Mouse (Mus musculus): ENCODE results near the gene Spata32.
A peak's percentile ranks its signal among the peaks of the same experiment; 100 is the strongest.

Gene Spata32

DNA sequence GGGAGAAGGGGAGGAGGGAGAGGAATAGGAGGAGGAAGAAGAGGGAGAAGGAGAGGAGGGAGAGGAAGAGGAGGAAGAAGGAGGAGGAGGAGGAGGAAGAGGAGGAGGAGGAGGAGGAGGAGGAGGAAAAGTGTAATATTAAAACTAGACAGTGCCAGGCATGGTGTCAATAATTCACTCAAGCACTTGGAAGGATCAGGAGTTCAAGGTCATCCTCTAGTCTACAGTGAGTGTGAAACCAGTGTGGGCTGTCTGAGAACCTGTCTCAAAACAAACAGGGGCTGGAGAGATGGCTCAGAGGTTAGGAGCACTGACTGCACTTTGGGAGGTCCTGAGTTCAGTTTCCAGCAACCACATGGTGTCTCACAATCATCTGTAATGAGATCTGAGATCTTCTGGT lies 15.9 kb downstream of the Spata32 start:
- DNase-seq (ENCODE audit: low spot score in 2 of 2), result no peak

DNA sequence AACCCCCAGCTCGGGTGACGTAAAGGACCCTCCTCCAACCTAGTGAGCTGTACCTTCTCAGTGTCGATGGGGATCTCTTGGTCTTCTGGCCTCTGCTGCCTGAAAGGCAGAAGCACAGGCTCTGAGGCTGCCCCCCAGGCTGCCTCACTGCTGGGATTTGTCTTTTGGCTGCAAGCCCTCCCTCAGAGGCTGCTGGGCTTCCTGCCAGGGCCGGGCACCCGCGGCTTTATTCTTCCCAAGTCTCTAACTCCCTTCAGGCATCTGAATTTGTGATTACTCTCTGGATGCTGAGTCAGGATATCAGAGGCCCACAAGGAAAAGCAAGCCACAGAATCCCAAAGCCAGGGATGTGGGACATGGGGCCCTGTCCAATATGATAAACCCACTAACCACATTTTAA lies 16.6 kb downstream of the Spata32 start:
- DNase-seq (ENCODE audit: low spot score in 2 of 2), result peak; percentile 90 to 91

DNA sequence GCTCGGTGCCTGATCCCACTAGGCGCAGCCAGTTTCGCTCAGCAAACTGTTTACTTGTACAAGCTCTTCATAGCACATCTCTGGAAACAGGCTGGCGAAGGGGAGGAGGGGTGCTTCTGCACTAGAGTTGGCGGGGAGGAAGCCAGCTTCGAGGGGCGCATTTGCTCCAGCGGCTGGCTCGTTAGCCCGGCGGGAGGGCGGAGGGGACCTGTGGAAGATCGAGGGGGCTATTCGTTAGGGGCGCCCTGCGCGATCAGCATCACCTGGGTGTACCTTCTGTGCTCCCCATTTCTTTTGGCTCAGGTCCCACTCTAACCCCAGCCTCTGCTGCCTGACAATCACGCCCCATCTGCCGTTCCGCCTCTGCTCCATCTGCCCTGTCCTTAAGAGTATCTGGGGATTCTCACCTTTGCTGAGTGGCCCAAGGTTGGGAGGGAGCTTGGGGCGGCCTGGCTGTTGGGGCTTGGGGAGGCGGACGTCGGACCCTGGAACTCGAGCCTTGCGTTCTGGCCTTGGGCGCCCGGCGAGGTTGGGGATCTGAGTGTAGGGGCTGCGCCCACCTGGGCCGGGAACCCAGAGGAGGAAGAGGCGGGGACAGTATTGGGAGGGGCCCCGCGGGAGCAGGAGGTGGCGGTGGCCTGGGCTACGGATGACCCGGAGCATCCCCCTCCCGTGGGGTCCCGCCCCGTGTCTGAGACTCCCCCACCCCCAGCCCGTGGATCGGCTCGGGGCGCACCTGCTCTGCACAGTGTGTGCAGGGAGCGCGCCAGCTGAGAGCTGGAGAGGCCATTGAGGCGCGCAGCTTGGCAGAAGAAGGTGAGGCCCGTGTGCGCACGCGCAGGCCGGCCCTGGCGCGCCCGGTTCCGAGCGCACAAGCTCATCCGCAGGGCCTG lies 19.1 kb downstream of the Spata32 start:
- DNase-seq (ENCODE audit: low spot score in 2 of 2), result peak; percentile 86 to 88

DNA sequence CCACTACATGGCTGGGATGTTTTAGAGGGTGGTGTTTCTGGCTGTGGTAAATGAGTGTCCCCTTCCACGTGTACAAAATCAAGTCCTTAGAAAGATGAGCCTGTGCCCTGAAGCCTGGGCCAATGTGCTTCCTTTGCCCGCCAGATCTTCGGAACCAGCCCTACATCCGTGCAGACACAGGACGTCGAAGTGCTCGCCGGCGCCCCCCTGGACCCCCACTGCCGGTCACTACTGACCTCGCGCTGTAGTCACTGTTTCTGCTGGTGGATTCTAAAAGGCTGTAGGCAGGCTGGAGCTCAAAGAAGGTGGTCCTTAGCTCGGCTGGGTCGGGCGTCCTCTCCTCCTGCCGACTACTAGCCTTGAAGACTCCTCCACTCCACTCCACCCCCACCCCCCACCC lies 19.9 kb downstream of the Spata32 start:
- DNase-seq (ENCODE audit: low spot score in 2 of 2), result no peak

- peak in 1 of 2 experiments; percentile 69 for DNase-seq (ENCODE audit: low spot score in 2 of 2)
These were observed 20.9 kb downstream of the Spata32 start for GRCm38 (mm10) chr11:103197340-103197739.

DNA sequence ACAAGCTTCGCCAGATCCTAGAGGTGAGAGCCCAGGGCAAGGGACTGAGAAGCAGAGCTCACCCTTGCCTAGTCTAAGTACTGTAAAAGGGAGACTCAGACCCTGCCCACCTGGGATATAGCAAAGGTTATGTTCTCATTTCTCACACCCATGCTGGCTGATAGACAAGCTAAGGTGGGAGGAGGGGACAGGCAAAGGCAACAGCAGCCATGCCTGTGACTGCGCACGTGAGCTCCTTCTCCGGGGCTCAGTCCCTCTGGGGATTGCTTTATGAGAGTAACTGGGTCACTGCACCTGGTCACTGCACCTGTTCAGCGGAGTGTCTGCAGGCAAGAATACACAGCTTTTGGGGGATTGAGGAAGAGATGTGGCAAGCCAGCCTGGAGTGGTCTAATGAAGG lies 22.6 kb downstream of the Spata32 start:
- no peak for DNase-seq (ENCODE audit: low spot score in 2 of 2)

DNA sequence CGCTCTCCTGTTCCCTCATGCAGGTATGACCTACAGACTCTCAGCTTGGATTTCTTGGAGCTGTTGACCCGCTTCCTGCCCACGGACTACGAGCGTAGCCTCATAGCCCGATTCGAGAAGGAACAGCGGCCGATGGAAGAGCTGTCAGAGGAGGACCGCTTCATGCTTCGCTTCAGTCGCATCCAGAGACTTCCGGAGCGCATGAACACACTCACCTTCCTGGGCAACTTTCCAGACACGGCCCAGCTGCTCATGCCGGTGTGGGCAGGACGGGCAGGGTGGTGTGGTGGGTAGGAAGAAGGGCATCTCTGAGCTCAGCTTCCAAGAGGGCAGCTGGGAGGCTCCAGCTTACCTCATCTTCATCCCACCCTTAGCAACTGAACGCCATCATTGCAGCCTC lies 23.0 kb downstream of the Spata32 start:
- DNase-seq (ENCODE audit: low spot score in 2 of 2), result no peak

GRCm38 (mm10) chr11:103193825-103194168 lies 24.4 kb downstream of the Spata32 start:
- no peak for DNase-seq (ENCODE audit: low spot score in 2 of 2)

GRCm38 (mm10) chr11:103192956-103193824 lies 25.0 kb downstream of the Spata32 start:
- peak; percentile 87 to 90 for DNase-seq (ENCODE audit: low spot score in 2 of 2)

DNA sequence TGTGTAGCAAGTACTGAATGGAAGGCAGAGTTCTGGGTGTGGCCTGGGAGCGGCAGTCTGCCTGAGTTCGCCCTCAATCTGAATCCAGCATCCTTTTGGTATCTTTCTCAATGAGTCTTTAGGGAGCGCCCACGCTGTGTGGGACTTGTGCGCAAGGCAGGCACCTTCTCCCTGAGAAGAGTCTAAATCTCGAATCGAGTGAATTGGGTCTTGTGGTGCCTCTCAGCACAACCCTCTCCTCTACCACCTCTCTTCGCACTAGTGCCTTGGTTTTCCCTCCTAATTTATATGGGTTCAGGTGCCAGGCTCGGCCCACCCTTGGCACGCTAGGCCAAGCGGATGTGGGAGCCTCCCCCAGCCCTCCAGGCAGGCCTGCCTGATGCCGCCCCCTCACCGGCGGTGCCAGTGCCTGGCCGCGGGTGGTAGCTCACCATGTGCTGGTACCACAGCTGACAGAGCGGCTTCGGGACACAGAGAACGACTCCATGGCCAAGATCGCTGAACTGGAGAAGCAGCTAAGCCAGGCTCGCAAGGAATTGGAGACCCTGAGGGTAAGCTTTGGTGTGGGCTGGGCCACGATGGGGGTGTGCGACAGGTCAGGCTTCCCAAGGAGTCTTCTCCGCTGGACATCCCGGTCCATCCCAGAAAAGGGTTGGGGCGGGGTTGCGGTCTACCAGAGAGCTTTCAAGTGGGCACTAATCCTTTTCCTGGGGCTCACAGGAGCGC lies 25.8 kb downstream of the Spata32 start:
- peak; percentile 68 to 75 for DNase-seq (ENCODE audit: low spot score in 2 of 2)

GRCm38 (mm10) chr11:103184891-103185290 lies 33.3 kb downstream of the Spata32 start:
- DNase-seq (ENCODE audit: low spot score in 2 of 2), result no peak

DNA sequence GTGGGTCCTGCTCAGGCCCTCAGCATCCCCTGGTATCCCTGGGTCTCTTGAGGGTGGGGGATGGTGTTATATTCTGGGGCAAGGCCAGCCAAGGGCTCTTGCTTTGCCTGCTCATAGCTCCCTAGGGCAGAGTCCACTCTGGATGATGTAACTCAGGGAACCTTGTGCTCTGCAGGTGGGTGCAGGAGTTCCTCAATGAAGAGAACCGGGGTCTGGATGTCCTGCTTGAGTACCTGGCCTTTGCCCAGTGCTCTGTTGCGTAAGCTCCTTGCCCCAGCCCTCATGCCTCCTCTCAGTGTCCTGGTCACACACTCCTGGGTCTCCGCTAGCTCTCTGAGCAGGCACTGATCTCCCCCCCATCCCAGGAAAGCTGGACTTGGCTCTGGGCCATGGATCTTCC lies 36.3 kb downstream of the Spata32 start:
- DNase-seq (ENCODE audit: low spot score in 2 of 2), result no peak

DNA sequence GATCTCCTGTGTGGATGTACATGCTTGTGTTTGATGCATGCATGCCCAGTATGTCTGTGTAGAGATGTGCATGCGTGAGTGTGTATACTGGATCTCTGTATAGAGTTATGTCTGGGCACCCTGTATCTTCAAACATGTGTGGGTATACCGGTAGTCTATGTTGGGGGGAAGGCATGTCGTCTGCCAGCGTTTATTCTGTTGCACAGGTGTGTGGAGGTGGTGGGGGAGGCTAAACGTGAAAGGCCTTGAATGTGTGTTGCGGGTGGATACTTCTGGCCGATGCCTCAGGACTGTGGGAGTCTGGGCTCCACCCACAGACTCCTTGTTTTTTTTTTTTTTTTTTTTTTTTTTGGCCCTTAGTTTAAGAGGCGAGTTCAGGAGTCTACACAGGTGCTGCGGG lies 36.9 kb downstream of the Spata32 start:
- DNase-seq (ENCODE audit: low spot score in 2 of 2), result no peak

DNA sequence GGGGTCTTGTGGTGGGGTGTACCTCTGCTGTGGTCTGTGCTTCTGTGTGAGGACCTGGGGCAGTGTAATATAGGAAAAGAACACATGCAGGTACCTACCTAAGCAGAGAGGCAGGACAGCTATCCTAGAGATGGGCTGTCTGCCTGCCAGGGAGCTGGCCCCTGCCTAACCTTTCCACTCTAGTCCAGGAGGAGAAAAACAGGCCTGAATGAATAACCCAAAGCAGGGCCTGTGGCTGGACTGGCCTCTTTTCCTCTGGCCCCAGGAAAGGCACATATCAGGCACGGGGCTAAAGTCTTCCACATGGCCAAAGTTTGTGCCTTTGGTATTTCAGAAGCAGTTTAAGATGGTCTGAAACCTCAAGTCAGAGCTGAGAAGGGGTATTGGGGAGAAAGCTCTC lies 37.8 kb downstream of the Spata32 start:
- peak in 1 of 2 experiments; percentile 9 for DNase-seq (ENCODE audit: low spot score in 2 of 2)

DNA sequence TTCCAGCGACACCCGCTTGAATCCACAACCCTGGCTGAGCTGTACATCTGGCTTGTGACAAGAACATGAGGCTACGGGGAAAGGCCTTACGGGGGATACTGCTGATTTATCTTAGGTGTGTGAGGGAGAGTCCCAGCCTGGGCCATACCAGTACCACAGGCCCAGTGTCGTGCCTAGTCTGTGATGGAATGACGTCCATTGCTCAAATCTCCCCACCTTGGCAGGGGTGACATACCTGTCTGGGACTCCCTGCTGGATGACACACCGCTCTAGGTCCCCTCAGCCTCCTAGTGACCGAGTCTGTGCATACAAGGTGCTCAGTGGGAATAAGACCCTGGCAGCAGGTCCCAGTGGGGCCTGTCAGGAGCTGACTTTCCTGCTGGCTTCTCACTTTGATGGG lies 39.5 kb downstream of the Spata32 start:
- no peak for DNase-seq (ENCODE audit: low spot score in 2 of 2)

DNA sequence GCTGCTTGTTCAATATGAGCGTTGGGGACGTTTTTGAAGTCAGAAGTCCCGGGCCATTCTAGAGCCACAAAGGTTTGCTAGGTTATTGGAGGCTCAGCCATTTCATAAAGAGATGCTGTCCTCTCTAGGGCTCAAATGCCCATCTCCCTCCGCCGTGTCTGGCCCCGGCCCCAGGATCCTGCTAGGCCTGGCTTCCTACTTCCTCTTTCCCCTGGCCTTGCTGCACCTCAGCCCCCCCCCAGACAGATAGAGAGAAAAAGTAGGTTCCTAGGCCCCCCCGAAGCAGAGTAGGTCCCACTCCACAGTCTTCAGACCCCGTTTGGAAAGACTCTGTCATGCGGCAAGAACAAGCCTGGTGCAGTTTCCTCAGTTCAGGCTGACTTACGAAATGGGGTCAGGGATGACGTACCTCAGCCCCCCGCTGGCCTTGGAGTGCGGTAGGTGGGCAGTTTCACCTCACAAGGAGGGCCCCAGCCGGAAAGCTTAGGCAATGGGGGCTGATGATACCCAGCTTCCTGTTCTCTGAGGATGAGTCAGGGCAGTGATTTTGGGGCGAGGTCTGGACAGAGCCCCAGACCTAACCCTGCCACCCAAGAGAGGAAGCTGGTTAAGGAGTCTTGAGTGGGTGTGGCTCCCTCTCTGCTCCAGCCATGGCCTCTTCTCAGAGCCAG lies 40.3 kb downstream of the Spata32 start:
- no peak for DNase-seq (ENCODE audit: low spot score in 2 of 2)

DNA sequence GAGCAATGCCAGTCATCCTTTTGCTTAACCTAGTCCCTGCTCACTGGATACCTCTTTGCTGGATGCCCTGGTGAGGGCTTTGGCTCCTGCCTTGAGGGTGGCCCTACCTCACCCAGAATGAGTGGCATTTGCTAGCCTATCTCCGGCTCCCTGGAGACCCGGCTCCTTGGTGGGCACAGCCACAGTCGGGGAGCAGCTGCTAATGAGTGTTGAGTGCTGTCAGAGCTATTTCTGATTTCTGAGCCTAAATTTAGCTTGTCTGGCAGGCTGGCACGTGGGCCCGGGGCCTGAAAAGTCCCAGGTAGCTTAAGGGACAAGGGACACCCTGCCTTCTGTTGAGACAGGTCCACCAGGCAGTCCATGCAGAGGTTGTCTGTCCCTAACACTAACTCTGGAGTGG lies 41.0 kb downstream of the Spata32 start:
- DNase-seq (ENCODE audit: low spot score in 2 of 2), result no peak

DNA sequence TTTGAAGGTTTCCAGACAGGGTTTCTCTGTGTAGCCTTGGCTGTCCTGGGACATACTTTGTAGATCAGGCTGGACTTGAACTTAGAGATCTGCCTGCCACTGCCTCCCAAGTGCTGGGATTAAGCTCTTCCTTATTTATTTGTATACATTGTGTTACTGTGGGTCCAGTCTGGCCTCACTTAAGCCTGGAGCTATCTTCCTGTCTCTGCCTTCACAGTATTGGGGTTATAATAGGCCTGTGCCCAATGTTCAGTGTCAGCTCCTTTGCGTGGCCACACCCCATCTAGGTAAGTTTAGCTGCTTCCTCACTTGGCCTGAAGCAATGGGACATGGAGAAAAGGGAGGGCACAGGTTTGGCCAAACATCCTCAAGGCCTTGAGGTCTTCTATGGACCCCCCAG lies 41.7 kb downstream of the Spata32 start:
- DNase-seq (ENCODE audit: low spot score in 2 of 2), result no peak

DNA sequence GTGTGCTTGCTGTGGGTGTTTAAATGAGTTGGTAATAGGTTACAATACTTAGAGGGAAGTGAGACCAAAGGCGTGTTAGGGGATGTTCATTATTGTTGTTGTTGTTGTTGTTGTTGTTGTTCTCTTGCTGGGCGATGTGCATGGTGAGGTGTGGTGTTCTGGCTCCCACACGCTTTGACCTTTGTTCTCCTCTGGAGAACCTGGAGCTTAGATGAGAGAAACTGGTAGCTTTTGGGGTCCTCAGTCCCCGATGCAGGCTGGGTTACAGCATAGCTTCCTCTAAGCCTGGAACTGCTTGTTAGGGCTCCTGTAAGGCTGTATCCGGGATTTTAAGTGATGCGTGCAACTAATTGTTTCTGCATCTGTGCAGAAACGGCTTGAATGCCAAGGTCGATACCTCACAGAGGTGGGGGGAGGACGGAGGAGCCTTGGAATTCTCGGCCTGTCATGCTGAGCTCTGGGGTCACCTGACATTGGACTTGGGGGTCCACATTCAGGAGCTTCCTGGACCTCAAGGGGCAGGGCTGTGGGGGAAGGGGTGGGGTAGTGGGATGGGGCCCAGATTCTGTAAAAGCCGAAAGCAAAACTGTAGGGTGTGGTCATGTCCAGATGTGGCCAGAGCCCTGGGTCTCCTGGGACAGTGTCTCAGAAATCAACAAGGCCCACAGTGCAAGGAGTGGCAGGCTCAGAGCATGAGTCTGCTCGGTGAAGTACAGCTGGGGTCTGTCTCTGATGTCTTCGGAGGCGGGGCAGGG lies 42.4 kb downstream of the Spata32 start:
- DNase-seq (ENCODE audit: low spot score in 2 of 2), result no peak

GRCm38 (mm10) chr11:103174891-103175391 lies 43.3 kb downstream of the Spata32 start:
- DNase-seq (ENCODE audit: low spot score in 2 of 2), result peak in 1 of 2 experiments; percentile 55

DNA sequence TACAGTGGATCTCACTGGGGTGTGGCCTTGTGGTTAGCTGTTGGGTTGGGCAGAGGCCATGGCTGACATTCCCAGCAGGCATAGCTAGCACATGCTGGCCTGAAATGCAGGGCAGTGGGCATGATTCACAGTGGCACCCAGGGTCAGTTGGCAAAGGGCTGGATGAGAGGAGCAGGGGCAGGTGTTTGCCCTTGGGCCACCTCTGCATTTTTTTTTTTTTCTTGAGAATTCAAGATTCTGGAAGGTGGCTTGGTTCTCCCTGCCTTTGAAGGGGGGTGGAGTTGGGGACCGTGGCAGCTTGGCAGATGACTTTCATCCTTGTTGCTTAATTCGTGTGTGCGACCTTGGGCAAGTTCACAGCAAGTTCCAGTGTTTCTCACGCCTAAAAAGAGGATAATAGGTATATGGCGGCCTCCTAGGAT lies 43.8 kb downstream of the Spata32 start:
- peak in 1 of 2 experiments; percentile 32 for DNase-seq (ENCODE audit: low spot score in 2 of 2)

Measured in right cerebral cortex, postnatal 10 days (tissue).